Mouse (Mus musculus): ENCODE results near the gene Il6ra. TPM values are rescaled to one million over a fixed set of nuclear protein-coding genes. Genes with fewer than 3 reads are reported as not detected.

The Il6ra gene
- total RNA-seq (2018; cell fraction: chromatin; rRNA removed): 10 to 100 TPM in 21 of 26 experiments, 1 to 10 TPM in 5; 1.8 to 69.3 (median 37.4) TPM
- 10 to 100 TPM in 25 of 26 experiments, 1 to 10 TPM in 1; 9.7 to 75.5 (median 34.8) TPM for total RNA-seq (2018; cell fraction: cytosol; rRNA removed)
- total RNA-seq (2018; cell fraction: nucleus; rRNA removed): 100 to 1,000 TPM in 2 of 26 experiments, 10 to 100 TPM in 24; 11.0 to 113 (median 57.1) TPM
- 19.4 to 52.9 TPM (median 29.9 TPM) in 3 replicates for polyA plus RNA-seq (2018)

- H3K79me2 ChIP-seq (ENCODE audit: inconsistent target): peaks cover 44% of the 10 kb centered on the region
- H3K27ac ChIP-seq: peak within 1 kb of the TSS; percentile 95
- peak within 1 kb of the TSS; percentile 71 for H3K4me3 ChIP-seq (ENCODE audit: inconsistent target)
- H3K36me3 ChIP-seq (ENCODE audit: inconsistent target): no peaks in the 10 kb centered on the region
- under 1% methylated on average over 68 of the region's 75 CpGs for WGBS (ENCODE audit: missing documents)
These were observed at the start of gene Il6ra for GRCm38 (mm10) chr3:89912543-89913391. Gene Il6ra, minus strand, starts transcription at chr3:89913196.

- Histone ChIP-seq H3K27ac (peak overlapping the region; percentile 54), H3K4me3 (ENCODE audit: inconsistent target) (peak overlapping the region; percentile 75), H3K36me3 (ENCODE audit: inconsistent target) (0 out of 2 replicates have a peak, but pooled peaks cover 6% of the 10 kb centered on the region), H3K79me2 (ENCODE audit: inconsistent target) (peaks cover 25% of the 10 kb centered on the region)
- 6% methylated on average over 11 of the region's 14 CpGs for WGBS (ENCODE audit: missing documents)
These were observed 49.2 kb upstream of the Il6ra start for GRCm38 (mm10) chr3:89962059-89962750.

- Histone ChIP-seq H3K79me2 (ENCODE audit: inconsistent target) (peaks cover 25% of the 10 kb centered on the region), H3K27ac (peak overlapping the region; percentile 21; the same call in 1 of the 2 replicates), H3K36me3 (ENCODE audit: inconsistent target) (0 out of 2 replicates have a peak, but pooled peaks cover 6% of the 10 kb centered on the region), H3K4me3 (ENCODE audit: inconsistent target) (peak overlapping the region; percentile 75; the same call in 1 of the 2 replicates)
- 19% methylated on average over 4 of the region's 4 CpGs for WGBS (ENCODE audit: missing documents)
These were observed 48.4 kb upstream of the Il6ra start for GRCm38 (mm10) chr3:89961436-89961835.

DNA sequence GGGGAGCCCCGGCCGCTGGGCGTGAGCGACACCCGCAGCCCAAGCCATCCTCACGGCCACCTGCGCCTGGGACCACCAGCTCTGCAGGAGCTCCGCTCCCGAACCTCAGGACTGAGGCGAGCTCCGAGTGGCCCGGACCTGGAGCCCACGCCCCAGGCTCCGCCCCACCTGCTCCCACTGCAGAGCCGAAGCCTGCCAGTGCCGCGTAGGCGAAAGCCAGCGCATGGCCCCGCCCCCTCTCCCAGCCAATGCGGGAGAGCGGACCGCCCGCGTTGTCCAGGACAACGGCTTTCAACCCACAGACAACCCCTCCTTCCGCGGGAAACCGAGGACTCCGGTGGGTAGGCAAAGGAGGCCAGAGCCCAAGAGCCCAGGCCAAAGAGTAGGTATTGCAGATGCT lies 47.5 kb upstream of the Il6ra start:
- Histone ChIP-seq H3K79me2 (ENCODE audit: inconsistent target) (peaks cover 25% of the 10 kb centered on the region), H3K27ac (no peak overlapping the region), H3K4me3 (ENCODE audit: inconsistent target) (no peak overlapping the region; the same call in 1 of the 2 replicates), H3K36me3 (ENCODE audit: inconsistent target) (peaks cover 16% of the 10 kb centered on the region; the same call in 1 of the 2 replicates)
- under 1% methylated on average over 25 of the region's 30 CpGs for WGBS (ENCODE audit: missing documents)

DNA sequence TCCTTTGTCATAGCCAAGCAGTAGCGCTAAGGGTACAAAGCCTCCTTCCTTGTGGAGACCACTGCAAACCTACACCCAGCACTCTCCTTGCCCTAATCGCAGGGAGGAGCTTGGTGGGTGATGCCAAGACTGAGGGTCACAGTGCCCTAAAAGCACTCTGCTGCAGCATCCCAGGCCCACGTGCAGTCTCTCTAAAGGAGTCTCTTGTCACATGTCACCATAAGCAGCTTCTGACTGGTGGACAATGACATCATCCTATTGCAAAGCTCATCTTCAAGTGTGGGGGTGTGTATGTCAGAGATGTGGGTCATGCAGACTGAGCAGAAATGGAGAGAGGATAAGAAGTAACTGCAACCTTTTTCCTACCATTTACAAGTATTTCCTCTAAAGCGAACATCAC lies 46.4 kb upstream of the Il6ra start:
- no peak overlapping the region for H3K4me3 ChIP-seq (ENCODE audit: inconsistent target)
- peaks cover 25% of the 10 kb centered on the region for H3K79me2 ChIP-seq (ENCODE audit: inconsistent target)

GRCm38 (mm10) chr3:89957880-89958279 lies 44.9 kb upstream of the Il6ra start:
- peaks cover 22% of the 10 kb centered on the region; the same call in 1 of the 2 replicates for H3K36me3 ChIP-seq (ENCODE audit: inconsistent target)
- 93% methylated on average over 9 of the region's 9 CpGs for WGBS (ENCODE audit: missing documents)

More for the DNA sequence above, 46.4 kb upstream of the Il6ra start:
- Histone ChIP-seq H3K27ac (no peak overlapping the region), H3K36me3 (ENCODE audit: inconsistent target) (peaks cover 16% of the 10 kb centered on the region; the same call in 1 of the 2 replicates)
- 92% methylated on average over 4 of the region's 4 CpGs for WGBS (ENCODE audit: missing documents)

GRCm38 (mm10) chr3:89956177-89956971 lies 43.4 kb upstream of the Il6ra start:
- Histone ChIP-seq H3K27ac (no peak overlapping the region), H3K79me2 (ENCODE audit: inconsistent target) (peaks cover 10% of the 10 kb centered on the region), H3K4me3 (ENCODE audit: inconsistent target) (no peak overlapping the region), H3K36me3 (ENCODE audit: inconsistent target) (peaks cover 35% of the 10 kb centered on the region; the same call in 1 of the 2 replicates)
- 96% methylated on average over 7 of the region's 7 CpGs for WGBS (ENCODE audit: missing documents)

More at GRCm38 (mm10) chr3:89957880-89958279, 44.9 kb upstream of the Il6ra start:
- peaks cover 18% of the 10 kb centered on the region for H3K79me2 ChIP-seq (ENCODE audit: inconsistent target)
- H3K4me3 ChIP-seq (ENCODE audit: inconsistent target): no peak overlapping the region
- no peak overlapping the region for H3K27ac ChIP-seq

- 6% methylated on average over 4 of the region's 4 CpGs for WGBS (ENCODE audit: missing documents)
- Histone ChIP-seq H3K27ac (no peak overlapping the region), H3K36me3 (ENCODE audit: inconsistent target) (peaks cover 62% of the 10 kb centered on the region; the same call in 1 of the 2 replicates)
These were observed 40.4 kb upstream of the Il6ra start for GRCm38 (mm10) chr3:89953420-89953819.

DNA sequence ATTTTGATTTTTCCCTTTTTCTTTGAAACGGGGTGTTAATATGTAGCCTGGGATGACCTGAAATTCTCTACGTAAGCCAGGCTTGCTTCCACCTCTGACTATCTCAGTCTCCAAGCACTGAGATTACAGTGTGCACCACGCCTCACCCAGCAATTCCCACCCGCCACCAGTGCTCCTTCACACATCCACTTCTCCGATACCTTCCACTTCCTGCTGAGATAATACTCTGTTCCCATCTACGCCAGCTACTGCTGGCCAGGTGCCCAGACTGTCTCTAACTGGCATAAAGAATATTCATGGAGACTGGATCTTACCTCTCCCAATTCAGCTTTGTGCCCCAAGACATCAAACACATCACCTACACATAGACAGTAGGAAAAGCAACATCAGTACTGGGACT lies 35.7 kb upstream of the Il6ra start:
- Histone ChIP-seq H3K27ac (no peak overlapping the region), H3K79me2 (ENCODE audit: inconsistent target) (no peaks in the 10 kb centered on the region), H3K4me3 (ENCODE audit: inconsistent target) (no peak overlapping the region), H3K36me3 (ENCODE audit: inconsistent target) (peaks cover 85% of the 10 kb centered on the region)
- WGBS (ENCODE audit: missing documents): 90% methylated on average over 5 of the region's 6 CpGs

More at GRCm38 (mm10) chr3:89953420-89953819, 40.4 kb upstream of the Il6ra start:
- no peak overlapping the region for H3K4me3 ChIP-seq (ENCODE audit: inconsistent target)
- no peaks in the 10 kb centered on the region for H3K79me2 ChIP-seq (ENCODE audit: inconsistent target)

GRCm38 (mm10) chr3:89948021-89948420 lies 35.0 kb upstream of the Il6ra start:
- Histone ChIP-seq H3K36me3 (ENCODE audit: inconsistent target) (peaks cover 91% of the 10 kb centered on the region), H3K4me3 (ENCODE audit: inconsistent target) (no peak overlapping the region), H3K79me2 (ENCODE audit: inconsistent target) (no peaks in the 10 kb centered on the region), H3K27ac (no peak overlapping the region)
- 95% methylated on average over 11 of the region's 11 CpGs for WGBS (ENCODE audit: missing documents)

- Histone ChIP-seq H3K79me2 (ENCODE audit: inconsistent target) (no peaks in the 10 kb centered on the region), H3K36me3 (ENCODE audit: inconsistent target) (peaks cover 86% of the 10 kb centered on the region), H3K27ac (no peak overlapping the region), H3K4me3 (ENCODE audit: inconsistent target) (no peak overlapping the region)
- WGBS (ENCODE audit: missing documents): 91% methylated on average over 8 of the region's 8 CpGs
These were observed 32.0 kb upstream of the Il6ra start for GRCm38 (mm10) chr3:89945026-89945425.

GRCm38 (mm10) chr3:89942894-89943293 lies 29.9 kb upstream of the Il6ra start:
- 94% methylated on average over 9 of the region's 9 CpGs for WGBS (ENCODE audit: missing documents)
- no peak overlapping the region for H3K27ac ChIP-seq
- H3K79me2 ChIP-seq (ENCODE audit: inconsistent target): no peaks in the 10 kb centered on the region
- H3K4me3 ChIP-seq (ENCODE audit: inconsistent target): no peak overlapping the region
- H3K36me3 ChIP-seq (ENCODE audit: inconsistent target): peaks cover 72% of the 10 kb centered on the region

DNA sequence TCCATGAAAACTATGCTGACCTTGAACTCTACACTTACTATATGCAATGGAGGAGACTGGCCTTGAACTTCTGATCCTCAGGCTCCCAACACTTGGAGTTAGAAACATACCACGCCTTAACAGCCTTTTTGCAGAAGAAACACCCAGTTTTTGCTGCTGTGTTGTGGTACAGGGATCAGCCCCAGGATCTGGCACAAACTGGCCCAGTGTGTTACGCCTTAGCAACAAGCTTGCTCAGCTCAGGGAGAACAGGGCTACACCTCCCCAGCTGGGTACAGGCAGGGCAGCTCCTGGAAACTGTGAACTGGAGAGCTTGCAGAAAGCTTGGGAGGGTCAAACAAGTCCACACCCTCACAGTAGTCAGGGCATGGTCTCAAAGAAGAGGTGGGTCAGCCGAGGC lies 23.5 kb upstream of the Il6ra start:
- no peak overlapping the region for H3K27ac ChIP-seq
- H3K4me3 ChIP-seq (ENCODE audit: inconsistent target): no peak overlapping the region
- H3K36me3 ChIP-seq (ENCODE audit: inconsistent target): peaks cover 21% of the 10 kb centered on the region; the same call in 1 of the 2 replicates
- 100% methylated on average over 3 of the region's 3 CpGs for WGBS (ENCODE audit: missing documents)
- H3K79me2 ChIP-seq (ENCODE audit: inconsistent target): no peaks in the 10 kb centered on the region

- WGBS (ENCODE audit: missing documents): 73% methylated on average over 2 of the region's 2 CpGs
- Histone ChIP-seq H3K79me2 (ENCODE audit: inconsistent target) (no peaks in the 10 kb centered on the region), H3K27ac (no peak overlapping the region), H3K4me3 (ENCODE audit: inconsistent target) (no peak overlapping the region), H3K36me3 (ENCODE audit: inconsistent target) (no peaks in the 10 kb centered on the region)
These were observed 19.9 kb upstream of the Il6ra start for GRCm38 (mm10) chr3:89932925-89933324.
